Mouse (Mus musculus) layer of hippocampus, adult 9-10 months (tissue): ENCODE results near the gene Kcnj8.
"Not testable (repeated sequence)": the region's sequence is repeated elsewhere in the genome, so short reads cannot be mapped to it uniquely, and the experiment has no call there.

Source experiments
- DNase-seq: peaks from one replicate; pipeline ENCODE4 v3.0.0; 2022; ENCODE audit warnings: low spot score

The Kcnj8 gene

DNA sequence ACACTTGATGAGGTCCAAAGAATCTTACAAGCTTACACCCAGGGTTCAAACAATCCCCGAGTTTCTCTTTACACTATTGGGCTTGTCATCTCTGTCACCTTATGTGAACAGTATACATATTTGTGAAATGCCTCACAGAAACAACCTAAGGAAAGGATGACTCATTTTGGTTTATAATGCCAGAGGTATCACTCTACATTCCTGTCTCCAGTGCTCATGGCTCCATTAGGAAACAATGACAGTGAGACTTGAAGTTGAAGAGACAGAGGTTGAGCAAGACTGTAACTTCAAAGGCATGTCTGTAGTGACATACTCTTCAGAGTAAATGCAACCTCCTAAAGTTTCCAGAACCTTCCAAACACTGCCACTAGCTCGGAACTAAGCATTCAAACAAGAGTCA, 23.0 kb downstream of the Kcnj8 start:
- no peak for DNase-seq

DNA sequence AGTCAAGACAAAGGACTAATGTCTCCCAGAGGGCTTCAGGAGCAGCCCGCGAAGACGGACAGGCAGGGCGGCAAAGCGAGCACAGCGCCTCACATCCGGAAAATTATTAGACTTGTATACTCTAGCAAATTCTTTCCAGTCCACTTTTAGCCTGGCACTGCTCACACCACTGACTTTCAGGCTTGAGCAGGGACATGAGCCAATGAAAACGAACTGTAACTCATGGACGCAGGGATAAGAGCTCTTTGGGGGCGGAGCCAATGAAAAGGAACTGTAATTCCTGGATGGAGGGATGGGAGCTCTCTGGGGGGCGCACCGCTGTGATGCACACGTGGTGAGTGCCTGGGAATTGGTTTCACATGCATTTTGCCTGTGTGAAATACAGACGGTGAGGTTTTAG, 26.3 kb downstream of the Kcnj8 start:
- DNase-seq, result no peak

DNA sequence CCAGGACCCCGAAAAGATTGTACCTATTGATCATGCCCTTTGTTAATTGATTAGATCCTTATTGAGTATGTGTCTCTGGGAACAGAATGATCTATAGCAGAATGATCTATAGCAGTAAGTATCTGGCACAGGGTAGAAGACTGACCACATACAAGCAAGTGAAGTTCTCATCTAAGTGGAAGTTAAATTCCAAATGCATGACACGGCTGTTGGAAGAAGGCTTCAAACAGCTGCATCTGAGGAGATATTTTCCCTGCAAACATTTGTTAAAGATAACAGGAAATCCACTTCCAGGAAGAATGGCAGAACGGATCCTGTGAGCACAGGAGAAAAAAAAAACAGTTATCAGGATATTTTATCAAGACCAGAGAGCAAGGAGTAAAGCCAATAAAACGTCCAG, 27.8 kb downstream of the Kcnj8 start:
- DNase-seq, result no peak

- DNase-seq, result no peak
Measured at GRCm38 (mm10) chr6:142542800-142543175, 28.6 kb downstream of the Kcnj8 start.

GRCm38 (mm10) chr6:142542082-142542799, 29.2 kb downstream of the Kcnj8 start:
- no peak for DNase-seq

- no peak for DNase-seq
Measured at GRCm38 (mm10) chr6:142540561-142541160, 30.8 kb downstream of the Kcnj8 start.

- no peak for DNase-seq
Measured at GRCm38 (mm10) chr6:142540131-142540530, 31.3 kb downstream of the Kcnj8 start.

DNA sequence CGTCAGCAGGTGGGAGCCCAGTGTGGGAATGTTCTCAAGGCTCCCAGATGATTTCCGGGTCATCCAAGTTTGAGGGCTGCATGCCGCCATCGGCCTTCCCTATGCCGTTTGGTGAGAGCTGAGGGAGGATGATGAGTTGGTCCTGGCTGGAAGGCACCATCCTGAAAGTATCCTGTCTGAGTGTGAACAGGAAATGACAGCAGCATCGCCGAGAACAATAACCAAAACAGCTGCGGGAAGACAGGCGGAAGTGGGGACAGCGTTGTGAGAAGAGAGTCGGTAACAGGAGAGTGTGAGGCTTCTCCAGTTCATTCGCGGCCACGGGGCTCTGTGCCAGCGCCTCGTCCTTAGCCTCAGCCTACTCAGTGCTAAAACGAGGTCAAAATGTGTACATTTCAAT, 32.9 kb downstream of the Kcnj8 start:
- DNase-seq, result no peak

DNA sequence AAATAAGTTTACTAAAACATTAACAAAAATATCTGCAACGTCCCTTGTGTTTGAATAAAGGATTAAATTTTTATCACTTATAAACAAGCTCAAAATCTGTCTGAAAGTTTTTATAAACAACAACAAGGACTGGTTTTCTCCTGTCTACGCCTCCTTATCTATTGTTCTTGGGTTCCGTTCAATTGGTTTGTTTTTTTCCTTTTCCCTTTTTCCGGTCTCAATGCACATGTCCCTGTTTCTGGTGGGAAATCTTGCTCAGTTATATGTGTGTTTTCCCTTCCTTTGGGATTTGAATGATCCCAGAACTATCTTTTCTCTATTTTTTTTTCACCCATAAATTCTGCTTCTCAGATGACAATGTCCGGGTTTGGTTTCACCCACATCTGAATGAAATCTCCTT, 38.0 kb downstream of the Kcnj8 start:
- DNase-seq, result no peak

GRCm38 (mm10) chr6:142532686-142533085, 38.7 kb downstream of the Kcnj8 start:
- DNase-seq, result no peak

DNA sequence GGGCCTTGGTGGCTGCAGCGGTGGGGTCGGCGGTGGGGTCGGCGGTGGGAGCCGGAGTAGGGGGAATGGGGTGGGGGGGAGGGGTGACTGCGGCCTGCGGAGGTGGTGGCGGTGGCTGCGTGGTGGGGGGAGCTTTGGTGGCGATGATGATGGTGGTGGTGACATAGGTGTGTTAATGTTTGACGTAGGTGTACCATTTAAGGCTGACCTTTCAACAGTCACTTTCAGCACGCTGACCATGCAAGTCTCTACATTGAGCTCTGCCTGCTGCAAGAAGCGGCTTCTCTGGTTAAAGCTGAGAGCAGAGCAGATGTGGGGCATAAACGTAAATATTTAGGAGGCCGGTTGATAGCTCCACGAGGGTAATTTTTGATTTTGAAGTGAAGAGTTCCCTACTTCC, 39.3 kb downstream of the Kcnj8 start:
- DNase-seq, result no peak

- DNase-seq, result no peak
Measured at GRCm38 (mm10) chr6:142530378-142530777, 41.0 kb downstream of the Kcnj8 start.

DNA sequence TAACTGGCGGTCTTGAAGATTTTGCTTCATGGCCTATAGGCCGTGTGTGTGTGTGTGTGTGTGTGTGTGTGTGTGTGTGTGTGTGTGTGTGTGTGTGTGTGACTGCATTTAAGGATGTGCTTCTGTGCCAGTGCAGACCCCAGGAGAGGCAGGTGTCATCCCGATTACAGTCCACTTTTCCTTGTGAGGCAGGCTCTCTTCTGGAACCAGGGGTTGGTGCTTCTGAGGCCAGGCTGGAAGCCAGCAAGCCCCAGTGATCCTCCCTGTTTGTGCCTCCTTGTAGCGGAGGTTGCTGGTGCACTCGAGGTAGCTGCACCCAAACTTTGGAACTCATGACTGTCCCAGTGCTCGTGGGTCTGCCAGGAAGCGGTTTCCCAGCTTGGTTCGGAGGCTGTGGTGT, 41.7 kb downstream of the Kcnj8 start:
- DNase-seq, result no peak

- DNase-seq, result no peak
Measured at GRCm38 (mm10) chr6:142527931-142528562, 43.4 kb downstream of the Kcnj8 start.

GRCm38 (mm10) chr6:142524635-142525308, 46.6 kb downstream of the Kcnj8 start:
- peak; percentile 53 for DNase-seq

DNA sequence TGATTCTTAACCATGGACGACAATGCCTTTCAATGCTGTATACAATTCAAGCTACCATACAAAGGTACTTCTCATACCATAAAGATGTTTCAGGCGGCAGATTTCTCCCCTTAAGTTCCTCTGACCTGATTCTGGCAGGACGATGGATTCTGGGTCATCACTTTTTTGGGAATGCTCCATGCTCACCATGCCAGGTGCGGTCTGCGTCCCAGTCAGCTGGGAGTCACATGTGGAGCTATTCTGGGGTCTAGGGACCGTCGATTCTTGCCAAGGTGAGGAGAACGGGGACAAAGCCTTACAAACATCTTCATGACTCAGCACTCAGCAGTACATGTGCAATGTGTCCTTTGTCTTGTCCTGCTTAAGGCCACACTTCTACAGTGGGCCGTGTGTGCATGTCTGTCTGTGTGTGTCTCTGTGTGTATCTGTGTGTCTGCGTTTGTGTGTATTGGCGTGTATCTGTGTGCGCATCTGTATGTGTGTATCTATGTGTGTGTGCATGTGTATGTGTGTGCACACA, 49.8 kb downstream of the Kcnj8 start:
- DNase-seq, result no peak

DNA sequence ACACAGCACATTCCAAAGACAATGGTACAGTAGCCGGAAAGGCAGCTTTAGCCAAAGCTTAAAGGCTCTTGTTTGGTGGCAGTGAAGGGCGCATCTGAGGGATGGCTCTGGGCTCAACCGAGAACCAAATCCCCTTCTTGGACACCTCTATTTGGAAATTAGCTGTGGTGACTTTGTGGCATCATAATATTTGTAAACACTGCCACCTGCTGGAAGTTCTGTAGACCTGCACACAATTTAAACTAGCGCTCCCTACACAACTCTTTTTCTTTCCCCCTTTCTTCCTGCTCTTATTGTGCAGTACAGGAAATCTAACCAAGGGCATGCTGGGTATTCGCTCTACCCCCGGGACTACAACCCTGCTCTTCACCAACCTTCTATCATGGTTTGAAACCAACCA, 52.3 kb downstream of the Kcnj8 start:
- no peak for DNase-seq

GRCm38 (mm10) chr6:142515379-142515778, 56.0 kb downstream of the Kcnj8 start:
- not testable (repeated sequence) for DNase-seq

GRCm38 (mm10) chr6:142514912-142515311, 56.5 kb downstream of the Kcnj8 start:
- DNase-seq, result no peak
